Mouse (Mus musculus) R1 (cell line): ENCODE results near the gene Ctsz.

ENCODE experiments used
- DNase-seq: peaks from one replicate; pipeline ENCODE4 v3.0.0-alpha.2; 2018; ENCODE audit warnings: low read depth, low spot score

Gene Ctsz

GRCm38 (mm10) chr2:174441898-174442297 is 3.1 kb upstream of the Ctsz start:
- DNase-seq = no peak

- no peak for DNase-seq
Observed at GRCm38 (mm10) chr2:174439961-174440360, 1.1 kb upstream of the Ctsz start.

- no peak for DNase-seq
Observed at GRCm38 (mm10) chr2:174439450-174439838, 605 bp upstream of the Ctsz start.

- DNase-seq = no peak
Observed at GRCm38 (mm10) chr2:174438181-174438580, 658 bp downstream of the Ctsz start.

- DNase-seq = no peak
Observed at GRCm38 (mm10) chr2:174437697-174437982, 1.2 kb downstream of the Ctsz start.

- DNase-seq = no peak
Observed at GRCm38 (mm10) chr2:174436916-174437696, 1.7 kb downstream of the Ctsz start.

- DNase-seq = no peak
Observed at GRCm38 (mm10) chr2:174436076-174436701, 2.6 kb downstream of the Ctsz start.

GRCm38 (mm10) chr2:174434943-174435342 is 3.9 kb downstream of the Ctsz start:
- DNase-seq = no peak

GRCm38 (mm10) chr2:174428996-174429591 is 9.7 kb downstream of the Ctsz start:
- no peak for DNase-seq

- DNase-seq = no peak
Observed at GRCm38 (mm10) chr2:174428076-174428835, 10.6 kb downstream of the Ctsz start.

- no peak for DNase-seq
Observed at GRCm38 (mm10) chr2:174426856-174427255, 12.0 kb downstream of the Ctsz start.

- DNase-seq = no peak
Observed at GRCm38 (mm10) chr2:174424301-174425085, 14.3 kb downstream of the Ctsz start.

GRCm38 (mm10) chr2:174421107-174421506 is 17.7 kb downstream of the Ctsz start:
- no peak for DNase-seq

GRCm38 (mm10) chr2:174415731-174416310 is 23.0 kb downstream of the Ctsz start, which contains the start of gene Nelfcd:
TSS of gene Nelfcd (plus strand) at chr2:174415804.
- peak; percentile 95 for DNase-seq

- DNase-seq = no peak
Observed at GRCm38 (mm10) chr2:174415001-174415730, 23.7 kb downstream of the Ctsz start.

- DNase-seq = no peak
Observed at GRCm38 (mm10) chr2:174413127-174413526, 25.7 kb downstream of the Ctsz start.

GRCm38 (mm10) chr2:174410222-174410621 is 28.6 kb downstream of the Ctsz start:
- DNase-seq = no peak

GRCm38 (mm10) chr2:174400396-174400795 is 38.4 kb downstream of the Ctsz start:
- DNase-seq = no peak

GRCm38 (mm10) chr2:174397881-174398280 is 41.0 kb downstream of the Ctsz start:
- DNase-seq = no peak

GRCm38 (mm10) chr2:174397065-174397464 is 41.8 kb downstream of the Ctsz start:
- DNase-seq = no peak
